12 mouse cellular contexts compared by ENCODE assay signal in the genomic region with DNA sequence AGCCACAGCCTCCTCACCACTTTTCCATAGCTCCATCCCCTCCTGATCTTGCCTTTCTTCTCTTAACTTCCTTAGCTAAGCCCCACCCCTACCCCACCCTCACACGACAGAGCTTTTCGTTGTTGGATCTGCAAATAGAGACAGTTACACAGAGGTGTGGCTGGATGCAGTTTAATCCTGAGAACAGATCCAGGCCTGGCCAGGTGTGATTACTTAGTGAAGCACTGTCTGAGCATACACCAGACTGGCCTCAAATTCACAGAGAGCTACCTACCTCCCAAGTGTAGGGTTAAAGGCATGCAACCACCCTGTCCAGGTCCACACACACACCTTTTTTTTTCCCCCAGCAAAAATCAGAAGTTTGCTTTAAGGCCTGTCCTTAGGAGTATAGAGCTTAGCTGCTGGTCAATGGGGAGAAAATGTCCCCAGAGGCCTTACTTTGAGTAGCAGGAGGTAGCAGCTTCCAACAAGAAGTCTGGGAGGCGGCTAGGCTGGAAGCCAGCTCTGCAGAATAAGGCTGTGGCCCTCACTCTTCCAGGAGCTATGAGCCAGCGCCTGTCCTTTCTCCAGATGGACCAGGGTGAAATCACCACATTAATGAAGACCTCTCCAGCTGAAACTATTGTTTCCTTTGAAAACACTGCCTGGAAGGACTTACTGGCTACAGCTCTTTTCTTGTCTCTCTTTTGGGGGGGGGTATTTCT.
DNase-seq lines count a peak whose midpoint lies in the region; ATAC-seq and TF ChIP-seq lines count a peak whose summit lies in the region.
"Had no signal": no experiment of that assay in that cellular context is flagged by ENCODE, and none has a peak within 500 bp of the region (broad histone marks: within the 10 kb centered on the region; RNA-seq: fewer than 3 reads in every experiment).

No protein-coding gene starts in this region.

- intact Hi-C loops in heart, adult 2 months (cut with DNase I), result no loop called here
- intact Hi-C loops in heart, postnatal 25 days (cut with DNase I), result no loop called here

- H3K4me1 ChIP-seq in heart, adult 2 months (ENCODE audit: control insufficient read depth, insufficient read depth, low read length), result no peaks in the 10 kb centered on the region
- no peaks in the 10 kb centered on the region for H3K4me1 ChIP-seq in midbrain, embryonic 11.5 days (ENCODE audit: control insufficient read depth, insufficient read depth, low read length)
- no peaks in the 10 kb centered on the region for H3K4me1 ChIP-seq in midbrain, embryonic 15.5 days
- no peaks in the 10 kb centered on the region for H3K4me1 ChIP-seq in stomach, postnatal 0 days (replicated peaks; ENCODE audit: control insufficient read depth, insufficient read depth)
- no peaks in the 10 kb centered on the region for H3K4me1 ChIP-seq in hindbrain, embryonic 10.5 days (replicated peaks)
- H3K4me1 ChIP-seq: heart, embryonic 13.5 days; liver, embryonic 15.5 days had no signal

- no peaks in the 10 kb centered on the region for H3K27me3 ChIP-seq in heart, adult 2 months (ENCODE audit: control insufficient read depth, insufficient read depth, low read length)
- no peaks in the 10 kb centered on the region for H3K27me3 ChIP-seq in midbrain, embryonic 11.5 days (ENCODE audit: control insufficient read depth, insufficient read depth, low read length)
- H3K27me3 ChIP-seq in midbrain, embryonic 15.5 days (replicated peaks), result no peaks in the 10 kb centered on the region
- no peaks in the 10 kb centered on the region for H3K27me3 ChIP-seq in stomach, postnatal 0 days (ENCODE audit: control insufficient read depth, insufficient read depth, low read length)
- no peaks in the 10 kb centered on the region for H3K27me3 ChIP-seq in hindbrain, embryonic 10.5 days (ENCODE audit: insufficient read depth, poor library complexity, severe bottlenecking)
- H3K27me3 ChIP-seq: heart, embryonic 13.5 days; liver, embryonic 15.5 days had no signal

- TF ChIP-seq POLR2A in heart, adult 2 months (IDR thresholded peaks at IDR 0.05; ENCODE audit: insufficient read depth, low read depth, low read length), result no peak

- H3K27ac ChIP-seq in heart, adult 2 months, result no peak overlapping the region
- no peak overlapping the region for H3K27ac ChIP-seq in midbrain, embryonic 11.5 days (ENCODE audit: low read depth, low read length)
- H3K27ac ChIP-seq in midbrain, embryonic 15.5 days, result no peak overlapping the region
- no peak overlapping the region for H3K27ac ChIP-seq in stomach, postnatal 0 days (replicated peaks)
- no peak overlapping the region for H3K27ac ChIP-seq in hindbrain, embryonic 10.5 days
- H3K27ac ChIP-seq: heart, embryonic 13.5 days; liver, embryonic 15.5 days had no signal

- TF ChIP-seq CTCF in heart, adult 2 months (IDR thresholded peaks at IDR 0.05), result no peak
- TF ChIP-seq CTCF in stomach, postnatal 0 days (IDR thresholded peaks at IDR 0.05; ENCODE audit: low read depth), result no peak

- H3K4me2 ChIP-seq in midbrain, embryonic 11.5 days, result no peak overlapping the region
- H3K4me2 ChIP-seq in midbrain, embryonic 15.5 days, result no peak overlapping the region
- no peak overlapping the region for H3K4me2 ChIP-seq in stomach, postnatal 0 days (replicated peaks; ENCODE audit: low read depth)
- H3K4me2 ChIP-seq: heart, embryonic 13.5 days; liver, embryonic 15.5 days had no signal

- H3K79me2 ChIP-seq in heart, adult 2 months (replicated peaks; ENCODE audit: control insufficient read depth, insufficient read depth, low read length), result no peaks in the 10 kb centered on the region

- 48% methylated on average over 4 of the region's 4 CpGs for WGBS in heart, adult 2 months
- 73% methylated on average over 4 of the region's 4 CpGs for WGBS in midbrain, embryonic 11.5 days
- 53% methylated on average over 4 of the region's 4 CpGs for WGBS in midbrain, embryonic 15.5 days
- 58% methylated on average over 4 of the region's 4 CpGs for WGBS in stomach, postnatal 0 days
- WGBS in hindbrain, embryonic 10.5 days, result 61% methylated on average over 4 of the region's 4 CpGs

- H3K4me3 ChIP-seq in heart, adult 2 months, result no peak overlapping the region
- no peak overlapping the region for H3K4me3 ChIP-seq in midbrain, embryonic 11.5 days (ENCODE audit: low read depth, low read length)
- no peak overlapping the region for H3K4me3 ChIP-seq in midbrain, embryonic 15.5 days
- H3K4me3 ChIP-seq in stomach, postnatal 0 days (ENCODE audit: low read depth, low read length), result no peak overlapping the region
- no peak overlapping the region for H3K4me3 ChIP-seq in hindbrain, embryonic 10.5 days
- H3K4me3 ChIP-seq: heart, embryonic 13.5 days; liver, embryonic 15.5 days; myocyte had no signal

- no peaks in the 10 kb centered on the region for H3K9me3 ChIP-seq in midbrain, embryonic 11.5 days (ENCODE audit: control insufficient read depth, low read length)
- no peaks in the 10 kb centered on the region for H3K9me3 ChIP-seq in midbrain, embryonic 15.5 days
- no peaks in the 10 kb centered on the region for H3K9me3 ChIP-seq in stomach, postnatal 0 days (ENCODE audit: control insufficient read depth, low read length)
- H3K9me3 ChIP-seq in hindbrain, embryonic 10.5 days, result no peaks in the 10 kb centered on the region
- H3K9me3 ChIP-seq: heart, embryonic 13.5 days; liver, embryonic 15.5 days had no signal

- no peak for TF ChIP-seq EP300 in heart, adult 2 months (IDR thresholded peaks at IDR 0.05; ENCODE audit: insufficient read depth, low read depth, low read length)
- no peak for TF ChIP-seq EP300 in stomach, postnatal 0 days (optimal IDR thresholded peaks at IDR 0.05)

- ATAC-seq in midbrain, embryonic 11.5 days (ENCODE audit: low FRiP score), result no peak
- no peak for ATAC-seq in midbrain, embryonic 15.5 days (replicated peaks)
- ATAC-seq in stomach, postnatal 0 days (ENCODE audit: low FRiP score, low TSS enrichment), result 0 out of 2 replicates have a peak, but pooled peaks have one; percentile 32
- ATAC-seq: forebrain, embryonic 16.5 days had no signal

- no peaks in the 10 kb centered on the region for H3K36me3 ChIP-seq in heart, adult 2 months (ENCODE audit: control insufficient read depth, insufficient read depth, low read length)
- H3K36me3 ChIP-seq in midbrain, embryonic 11.5 days (ENCODE audit: control insufficient read depth, insufficient read depth, low read length), result no peaks in the 10 kb centered on the region
- no peaks in the 10 kb centered on the region for H3K36me3 ChIP-seq in midbrain, embryonic 15.5 days (replicated peaks)
- no peaks in the 10 kb centered on the region for H3K36me3 ChIP-seq in stomach, postnatal 0 days (ENCODE audit: control insufficient read depth, insufficient read depth, low read length)
- H3K36me3 ChIP-seq in hindbrain, embryonic 10.5 days, result no peaks in the 10 kb centered on the region
- H3K36me3 ChIP-seq: heart, embryonic 13.5 days; liver, embryonic 15.5 days had no signal

- H3K9ac ChIP-seq in heart, adult 2 months (ENCODE audit: low read depth, low read length), result no peak overlapping the region
- H3K9ac ChIP-seq in midbrain, embryonic 11.5 days (ENCODE audit: low read length), result no peak overlapping the region
- no peak overlapping the region for H3K9ac ChIP-seq in midbrain, embryonic 15.5 days
- no peak overlapping the region for H3K9ac ChIP-seq in stomach, postnatal 0 days (ENCODE audit: low read length)
- H3K9ac ChIP-seq: heart, embryonic 13.5 days; liver, embryonic 15.5 days had no signal

- DNase-seq in heart, adult 2 months, result peak; percentile 23 to 39
- no peak for DNase-seq in heart, postnatal 25 days (ENCODE audit: low spot score)
- DNase-seq in midbrain, embryonic 11.5 days (ENCODE audit: low spot score, missing footprints), result peak; percentile 19
- peak; percentile 61 for DNase-seq in heart, postnatal 4 days
- DNase-seq in stomach, postnatal 0 days (ENCODE audit: low spot score), result no peak
- no peak for DNase-seq in hindbrain, embryonic 10.5 days (ENCODE audit: low spot score)
- DNase-seq: left cerebral cortex, postnatal 4 days had no signal

Comparison
In these comparisons a context has a peak if more than half of its experiments do, and no peak if none do; other contexts are left out.
1. DNase-seq: peak in heart, adult 2 months (2 of 2), midbrain, embryonic 11.5 days (single experiment) and heart, postnatal 4 days (single experiment); none in heart, postnatal 25 days (single experiment), stomach, postnatal 0 days (single experiment) and hindbrain, embryonic 10.5 days (single experiment).